Mouse (Mus musculus) bone marrow, adult 2 months (tissue): ENCODE results near the gene Tmc2. TPM values are rescaled to one million over a fixed set of nuclear protein-coding genes. Genes with fewer than 3 reads are reported as not detected.

Experiments
- H3K27ac ChIP-seq: fragments of 200-500 bp; 2 replicates; pipeline ENCODE4 v1.5.1; 2012; ENCODE audit warnings: low read depth, mild to moderate bottlenecking, control low read depth, inconsistent platforms, low read length; ENCODE audit not compliant: control insufficient read depth, poor library complexity, insufficient read depth
- H3K4me1 ChIP-seq: fragments of 200-500 bp; 2 replicates; pipeline ENCODE4 v1.6.1; 2011; ENCODE audit warnings: low read length; ENCODE audit not compliant: control insufficient read depth, insufficient read depth
- H3K4me3 ChIP-seq: fragments of 200-500 bp; replicated peaks from 2 replicates; pipeline ENCODE3; 2011; ENCODE audit warnings: mild to moderate bottlenecking, low read depth, low read length, control low read depth; ENCODE audit not compliant: control insufficient read depth
- CTCF ChIP-seq: fragments of 200-500 bp; IDR thresholded peaks from 2 replicates; pipeline ENCODE4 v1.5.1; 2011; ENCODE audit warnings: low read length, control low read depth; ENCODE audit not compliant: control insufficient read depth, insufficient read depth
- POLR2A ChIP-seq: fragments of 200-500 bp; IDR thresholded peaks from 2 replicates; pipeline ENCODE4 v1.6.1; 2011; ENCODE audit warnings: low read depth, mild to moderate bottlenecking, control low read depth, low read length, borderline replicate concordance; ENCODE audit not compliant: control insufficient read depth
- WGBS: fragments of 180-500 bp; shearing (Covaris S2); methylation state at CpG from one replicate; pipeline ENCODE4 v1.1.7; 2018; 5-methylcytosine and 5-hydroxymethylcytosine counted together
- polyA plus RNA-seq: library from polyadenylated mRNA; stranded (reverse); fragments of >200 nt; gene quantifications from 2 replicates; pipeline ENCODE4 v1.2.4, GENCODE M21; 2011; ENCODE audit warnings: low replicate concordance; ENCODE audit not compliant: missing spikeins, insufficient read depth, insufficient read length

Gene Tmc2
- polyA plus RNA-seq, 1 experiment = not detected

DNA sequence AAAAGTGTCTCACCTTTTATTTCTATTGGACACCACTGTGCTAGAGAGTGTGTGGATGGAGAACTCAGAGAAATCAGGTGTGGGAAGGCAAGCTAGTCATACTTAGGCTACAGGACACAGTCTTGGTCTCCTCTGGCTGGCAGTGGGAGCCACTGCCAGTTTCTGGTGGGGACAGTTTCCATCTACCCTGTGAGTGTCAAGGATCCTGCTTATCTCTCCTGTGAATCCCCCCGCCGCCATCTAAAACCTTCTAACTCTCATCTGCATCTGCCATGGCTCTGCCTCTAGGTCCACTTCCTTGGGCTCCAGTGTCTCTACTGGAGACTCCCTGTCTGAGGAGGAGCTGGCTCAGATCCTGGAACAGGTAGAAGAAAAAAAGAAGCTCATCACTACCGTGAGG is 13.0 kb downstream of the Tmc2 start:
- Histone ChIP-seq H3K4me3 (no peak overlapping the region), H3K27ac (no peak overlapping the region), H3K4me1 (no peaks in the 10 kb centered on the region)
- TF ChIP-seq CTCF (no peak), POLR2A (no peak)
- 85% methylated on average over 3 of the region's 3 CpGs for WGBS

DNA sequence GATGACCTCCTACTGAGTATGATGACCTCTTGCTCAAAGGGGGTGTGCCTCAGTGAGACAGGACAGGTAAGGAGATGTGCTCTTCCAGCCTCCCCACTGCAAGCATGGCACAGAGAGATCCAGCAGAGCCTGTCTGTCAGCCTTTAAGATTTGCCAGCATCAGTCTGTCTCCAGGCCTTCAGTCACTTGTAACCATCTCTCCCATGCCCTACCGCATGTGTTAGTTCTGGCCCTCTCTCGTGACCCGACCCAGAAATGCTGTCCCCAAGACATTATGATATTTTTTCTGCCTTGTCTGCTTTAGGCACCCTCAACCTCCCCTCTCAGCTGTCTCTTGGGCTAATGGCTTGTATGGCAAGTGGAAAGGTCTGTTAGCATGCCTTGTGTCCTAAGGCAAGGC is 14.6 kb downstream of the Tmc2 start:
- no peak for TF ChIP-seq CTCF
- no peak for TF ChIP-seq POLR2A
- H3K4me1 ChIP-seq = no peaks in the 10 kb centered on the region
- 77% methylated on average over 3 of the region's 3 CpGs for WGBS
- no peak overlapping the region for H3K4me3 ChIP-seq
- no peak overlapping the region for H3K27ac ChIP-seq

DNA sequence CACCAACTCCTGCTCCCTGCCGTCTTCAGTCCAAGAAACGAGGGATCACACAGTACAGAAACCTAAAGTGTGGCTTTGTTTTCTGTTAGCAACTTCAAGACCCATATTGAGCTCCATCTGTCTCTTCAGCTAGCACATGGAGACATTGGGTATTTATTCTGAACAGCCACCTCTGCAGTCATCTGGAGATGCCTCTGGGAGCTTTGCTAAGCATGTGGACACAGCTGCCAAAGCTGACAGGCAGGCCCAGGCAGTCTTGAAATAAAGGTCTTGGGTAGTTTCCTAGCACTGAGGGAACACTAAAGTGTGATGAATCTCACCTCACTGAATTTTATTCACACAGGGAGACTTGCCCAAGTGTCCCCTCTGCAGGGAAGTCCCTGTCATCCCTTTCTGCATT is 16.6 kb downstream of the Tmc2 start:
- H3K4me3 ChIP-seq = no peak overlapping the region
- TF ChIP-seq POLR2A = no peak
- no peak for TF ChIP-seq CTCF
- H3K27ac ChIP-seq = no peak overlapping the region
- no peaks in the 10 kb centered on the region for H3K4me1 ChIP-seq
- WGBS = 70% methylated on average over 2 of the region's 2 CpGs

DNA sequence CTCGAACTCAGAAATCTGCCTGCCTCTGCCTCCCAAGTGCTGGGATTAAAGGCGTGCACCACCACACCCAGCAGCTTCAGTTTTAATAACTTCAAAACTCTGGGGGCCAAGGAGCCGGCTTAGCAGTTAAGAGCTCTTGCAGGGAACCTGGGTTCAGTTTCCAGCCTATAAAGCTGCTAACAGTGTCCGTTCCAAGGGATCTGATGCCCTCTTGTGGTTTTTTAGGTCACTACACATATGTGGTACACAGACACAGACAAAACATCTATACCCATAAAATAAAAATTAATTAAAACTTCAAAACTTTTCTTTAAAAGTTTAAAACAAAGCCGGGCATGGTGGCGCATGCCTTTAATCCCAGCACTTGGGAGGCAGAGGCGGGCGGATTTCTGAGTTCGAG is 51.9 kb downstream of the Tmc2 start:
- H3K27ac ChIP-seq = no peak overlapping the region
- 49% methylated on average over 9 of the region's 9 CpGs for WGBS
- no peaks in the 10 kb centered on the region for H3K4me1 ChIP-seq
- H3K4me3 ChIP-seq = no peak overlapping the region
- TF ChIP-seq CTCF (no peak), POLR2A (no peak)

DNA sequence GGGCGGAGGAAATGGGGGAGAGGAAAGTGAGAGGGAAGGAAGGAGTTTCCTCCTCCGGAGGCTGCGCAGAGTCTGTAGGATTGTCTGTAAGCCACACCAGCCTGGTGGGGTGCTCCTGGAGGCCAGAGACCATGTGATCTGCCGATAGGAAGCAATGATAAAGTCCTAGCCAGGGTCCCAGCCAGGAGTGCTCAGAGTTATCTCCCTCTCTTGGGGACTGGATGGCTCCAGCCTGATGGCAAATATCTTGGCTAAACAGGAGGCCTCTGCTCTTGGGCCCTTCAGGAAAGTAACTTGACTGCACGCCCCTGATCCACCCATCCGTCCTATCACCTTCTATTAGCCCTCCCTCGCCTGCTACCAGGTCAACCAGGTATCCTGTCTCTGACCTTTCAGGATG is 53.2 kb downstream of the Tmc2 start:
- TF ChIP-seq CTCF (no peak), POLR2A (no peak)
- no peaks in the 10 kb centered on the region for H3K4me1 ChIP-seq
- WGBS = 65% methylated on average over 7 of the region's 7 CpGs
- no peak overlapping the region for H3K27ac ChIP-seq
- H3K4me3 ChIP-seq = no peak overlapping the region

DNA sequence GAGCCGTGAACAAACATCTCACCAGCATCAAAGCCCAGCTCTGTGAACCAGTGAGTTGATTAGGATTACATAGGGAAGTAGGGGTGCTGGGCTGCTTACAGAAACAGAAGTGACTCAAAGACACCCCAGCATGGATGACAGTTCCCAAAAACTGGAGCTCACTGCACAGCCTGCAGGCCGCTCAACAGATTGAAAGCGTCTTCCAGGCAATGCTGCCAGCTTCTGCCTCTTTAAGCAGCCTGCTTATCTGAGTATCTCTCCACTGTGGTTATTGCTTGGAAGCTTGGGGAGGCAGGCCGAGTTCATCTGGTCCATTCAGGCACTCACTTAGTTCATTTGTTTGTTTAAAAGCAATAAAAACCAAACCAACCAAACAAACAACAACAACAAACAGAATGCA is 61.8 kb downstream of the Tmc2 start:
- TF ChIP-seq CTCF (no peak), POLR2A (no peak)
- no peak overlapping the region for H3K4me3 ChIP-seq
- H3K4me1 ChIP-seq = no peaks in the 10 kb centered on the region
- 62% methylated on average over 4 of the region's 4 CpGs for WGBS
- no peak overlapping the region for H3K27ac ChIP-seq

DNA sequence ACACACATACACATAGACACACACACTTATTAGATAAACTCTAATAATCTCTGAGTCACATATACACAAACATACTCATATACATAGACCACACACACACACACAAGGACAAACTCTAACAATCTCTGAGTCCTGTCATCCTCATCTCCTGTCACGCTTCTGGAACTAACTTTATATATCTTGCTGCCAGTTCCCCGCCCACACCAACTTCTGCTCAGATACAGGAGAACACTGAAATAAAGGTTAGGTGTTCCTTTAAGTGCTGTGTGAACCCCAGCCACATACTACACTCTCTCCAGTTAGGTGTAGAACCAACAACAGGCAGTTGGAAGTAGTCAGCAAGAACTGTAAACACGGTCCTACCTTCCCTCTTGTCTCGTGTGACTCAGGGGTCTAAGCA is 65.8 kb downstream of the Tmc2 start:
- Histone ChIP-seq H3K27ac (no peak overlapping the region), H3K4me3 (no peak overlapping the region), H3K4me1 (no peaks in the 10 kb centered on the region; the same call in 1 of the 2 replicates)
- TF ChIP-seq CTCF (no peak), POLR2A (no peak)
- 64% methylated on average over 4 of the region's 4 CpGs for WGBS

DNA sequence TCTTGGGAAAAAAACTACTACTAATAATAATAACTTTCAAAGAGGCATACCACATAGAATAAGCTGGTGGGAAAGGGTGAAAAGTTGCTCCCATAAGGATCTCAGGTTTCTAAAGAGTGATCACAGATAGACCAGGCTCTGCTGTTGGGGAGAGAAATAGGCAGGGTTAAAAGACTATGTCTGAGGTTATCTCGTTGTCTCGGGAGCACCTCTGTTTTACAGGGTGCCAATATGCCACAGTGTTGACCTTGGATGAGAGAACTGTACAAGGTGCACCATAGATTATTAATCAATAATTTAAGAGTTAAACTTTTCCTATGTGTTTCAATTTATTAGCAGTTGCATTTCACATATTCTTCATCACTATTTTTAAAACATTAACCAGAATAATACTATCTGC is 66.9 kb downstream of the Tmc2 start:
- TF ChIP-seq CTCF (no peak), POLR2A (no peak)
- Histone ChIP-seq H3K4me3 (no peak overlapping the region), H3K27ac (no peak overlapping the region), H3K4me1 (no peaks in the 10 kb centered on the region; the same call in 1 of the 2 replicates)
- 61% methylated on average over 2 of the region's 2 CpGs for WGBS

DNA sequence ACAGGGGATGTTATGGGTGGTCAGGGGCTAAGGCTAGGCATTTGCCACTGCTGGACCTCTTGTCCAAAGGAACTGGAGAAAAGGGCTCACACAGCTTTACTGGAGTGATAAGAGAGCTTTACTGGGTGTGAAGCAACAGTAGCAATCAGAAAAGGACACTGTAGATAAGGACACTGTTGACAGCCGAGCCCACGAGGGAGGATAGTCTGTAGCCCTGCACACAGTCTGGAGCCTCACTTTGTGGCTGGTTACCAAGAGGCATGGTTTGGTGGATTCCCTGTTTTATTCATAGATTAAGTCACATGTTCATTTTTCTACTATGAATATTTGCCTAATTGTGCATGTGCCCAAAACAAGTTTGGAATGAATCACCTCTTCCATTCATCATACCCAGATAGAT is 67.4 kb downstream of the Tmc2 start:
- Histone ChIP-seq H3K27ac (no peak overlapping the region), H3K4me3 (no peak overlapping the region), H3K4me1 (no peaks in the 10 kb centered on the region; the same call in 1 of the 2 replicates)
- 48% methylated on average over 2 of the region's 2 CpGs for WGBS
- TF ChIP-seq CTCF (no peak), POLR2A (no peak)
